Mouse (Mus musculus) lung, postnatal 25 days (tissue): Measurements from ENCODE around the gene Pdhx.
A peak's percentile ranks its signal among the peaks of the same experiment; 100 is the strongest.

Experiments
- DNase-seq: peaks from one replicate; pipeline ENCODE4 v3.0.0; 2022; ENCODE audit warnings: low spot score

Gene Pdhx

GRCm38 (mm10) chr2:102987708-102988010, 85.7 kb downstream of the Pdhx start:
- no peak for DNase-seq

GRCm38 (mm10) chr2:102986964-102987707, 86.2 kb downstream of the Pdhx start:
- no peak for DNase-seq

GRCm38 (mm10) chr2:102986424-102986823, 86.9 kb downstream of the Pdhx start:
- DNase-seq: no peak

- no peak for DNase-seq
Measured at GRCm38 (mm10) chr2:102982822-102983221, 90.5 kb downstream of the Pdhx start.

- no peak for DNase-seq
Measured at GRCm38 (mm10) chr2:102981446-102982314, 91.6 kb downstream of the Pdhx start.

GRCm38 (mm10) chr2:102980870-102981269, 92.4 kb downstream of the Pdhx start:
- DNase-seq: no peak

- DNase-seq: no peak
Measured at GRCm38 (mm10) chr2:102979519-102979918, 93.8 kb downstream of the Pdhx start.

GRCm38 (mm10) chr2:102979112-102979511, 94.2 kb downstream of the Pdhx start:
- no peak for DNase-seq

GRCm38 (mm10) chr2:102975358-102975945, 97.9 kb downstream of the Pdhx start:
- peak; percentile 59 for DNase-seq

- DNase-seq: no peak
Measured at GRCm38 (mm10) chr2:102973115-102973514, 100.2 kb downstream of the Pdhx start.

- DNase-seq: no peak
Measured at GRCm38 (mm10) chr2:102972575-102972974, 100.7 kb downstream of the Pdhx start.

- DNase-seq: no peak
Measured at GRCm38 (mm10) chr2:102971951-102972350, 101.4 kb downstream of the Pdhx start.
